Mouse (Mus musculus) lung, adult 2 months (tissue): ENCODE results near the gene Oxt.

ENCODE experiments used
- CTCF ChIP-seq: fragments of 200-500 bp; IDR thresholded peaks from 2 replicates; pipeline ENCODE4 v1.5.1; 2011; ENCODE audit warnings: mild to moderate bottlenecking, low read length, control low read depth; ENCODE audit not compliant: insufficient read depth
- POLR2A ChIP-seq: fragments of 200-500 bp; IDR thresholded peaks from 2 replicates; pipeline ENCODE4 v1.6.1; 2011; ENCODE audit warnings: low read depth, mild to moderate bottlenecking, control low read depth, low read length, borderline replicate concordance; ENCODE audit errors: extremely low read depth

GRCm38 (mm10) chr2:130602195-130602594 is 26.2 kb downstream of the Oxt start:
- TF ChIP-seq CTCF (no peak), POLR2A (no peak)
